Mouse (Mus musculus) neural tube, embryonic 14.5 days (tissue): ENCODE results near the gene Gm17455. TPM values are rescaled to one million over a fixed set of nuclear protein-coding genes. Genes with fewer than 3 reads are reported as not detected.

Experiments used
- ATAC-seq: fragments of 200-750 bp; cut with Nextera tagmentation; 2 replicates; pipeline ENCODE4 v1.8.0; 2017; ENCODE audit warnings: low read depth, mild to moderate bottlenecking, moderate TSS enrichment, moderate library complexity
- H3K27ac ChIP-seq: fragments of 300-500 bp; sonication (generic); 2 replicates; pipeline ENCODE4 v1.5.1; 2014; ENCODE audit warnings: low read depth, mild to moderate bottlenecking, control low read depth, low read length, moderate library complexity, mixed read lengths
- H3K27me3 ChIP-seq: fragments of 300-500 bp; sonication (generic); 2 replicates; pipeline ENCODE4 v1.6.1; 2014; ENCODE audit warnings: low read length; ENCODE audit not compliant: control insufficient read depth, insufficient read depth
- H3K36me3 ChIP-seq: fragments of 300-500 bp; sonication (generic); 2 replicates; pipeline ENCODE4 v1.6.1; 2014; ENCODE audit warnings: low read length, mixed read lengths; ENCODE audit not compliant: control insufficient read depth, insufficient read depth
- H3K4me1 ChIP-seq: fragments of 300-500 bp; sonication (generic); 2 replicates; pipeline ENCODE4 v1.6.1; 2014; ENCODE audit warnings: low read length; ENCODE audit not compliant: control insufficient read depth, insufficient read depth
- H3K4me2 ChIP-seq: fragments of 300-500 bp; sonication (generic); 2 replicates; pipeline ENCODE4 v1.6.1; 2014; ENCODE audit warnings: mild to moderate bottlenecking, low read depth, low read length, control low read depth
- H3K4me3 ChIP-seq: fragments of 300-500 bp; sonication (generic); 2 replicates; pipeline ENCODE4 v1.5.1; 2014; ENCODE audit warnings: low read depth, low read length, control low read depth, mixed read lengths
- H3K9ac ChIP-seq: fragments of 300-500 bp; sonication (generic); replicated peaks from 2 replicates; pipeline ENCODE4 v1.6.1; 2014; ENCODE audit warnings: low read depth, mild to moderate bottlenecking, control low read depth, low read length, mixed read lengths
- H3K9me3 ChIP-seq: fragments of 300-500 bp; sonication (generic); 2 replicates; pipeline ENCODE4 v1.6.1; 2016; ENCODE audit warnings: low read length; ENCODE audit not compliant: control insufficient read depth
- WGBS: fragments of 180-500 bp; shearing (Covaris S2); extraction: QIAGEN DNeasy Blood & Tissue Kit; methylation state at CpG from one replicate; pipeline ENCODE4 v1.1.7; 2014; 5-methylcytosine and 5-hydroxymethylcytosine counted together
- polyA plus RNA-seq: library from polyadenylated mRNA; unstranded; fragments of >200 nt; fragmentation: Nextera tagmentation; extraction: Ambion mirVana; gene quantifications from 2 replicates; pipeline ENCODE4 v1.2.1, GENCODE M21; 2014

The Gm17455 gene
- polyA plus RNA-seq, 1 experiment from 2014 or later, result 17.7 TPM

DNA sequence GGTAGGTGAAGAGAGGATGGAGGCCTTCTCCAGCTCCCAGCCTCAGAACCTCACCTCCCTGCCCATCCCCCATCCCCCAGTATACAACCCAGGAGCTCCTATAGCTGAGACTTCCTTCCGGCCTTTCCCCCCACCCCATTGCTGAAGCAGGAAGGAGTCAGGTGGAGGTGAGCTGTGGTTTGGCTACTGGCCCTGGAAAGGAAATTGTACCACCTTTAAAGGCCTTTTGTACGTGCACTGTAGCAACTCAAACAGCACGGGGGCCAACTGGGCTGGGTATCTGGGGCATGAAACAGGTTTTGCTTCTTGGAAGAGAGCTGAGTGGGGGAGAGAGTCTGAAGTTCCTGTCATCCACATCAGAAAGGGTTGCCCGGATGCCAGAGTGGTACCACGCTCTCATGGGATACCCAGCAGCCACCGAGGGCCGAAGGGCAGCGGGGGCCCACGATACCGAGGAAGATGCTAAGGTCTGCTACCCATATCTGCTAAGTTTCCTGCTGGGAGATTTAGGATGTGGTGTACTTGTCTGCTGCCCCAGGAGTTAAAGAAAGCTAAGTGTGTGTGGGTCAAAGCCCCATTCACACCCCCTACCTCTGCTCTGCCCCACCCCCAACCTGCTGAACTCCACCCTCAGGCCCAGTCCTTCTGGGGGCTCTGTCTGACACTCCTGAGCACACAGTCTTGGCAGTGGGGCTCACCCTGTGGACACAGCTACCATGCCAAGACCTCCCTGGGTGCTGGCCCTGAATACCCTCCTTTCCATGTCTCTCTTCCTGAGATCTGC, 18.2 kb upstream of the Gm17455 start:
- ATAC-seq, result no peak
- Histone ChIP-seq H3K4me3 (no peak overlapping the region), H3K9ac (no peak overlapping the region), H3K27ac (no peak overlapping the region), H3K4me1 (no peaks in the 10 kb centered on the region), H3K36me3 (no peaks in the 10 kb centered on the region), H3K27me3 (no peaks in the 10 kb centered on the region), H3K9me3 (no peaks in the 10 kb centered on the region), H3K4me2 (no peak overlapping the region)
- 79% methylated on average over 10 of the region's 10 CpGs for WGBS

GRCm38 (mm10) chr10:60388332-60388731, 11.2 kb upstream of the Gm17455 start:
- WGBS, result 95% methylated on average over 2 of the region's 2 CpGs
- no peaks in the 10 kb centered on the region for H3K36me3 ChIP-seq
- ATAC-seq, result no peak

DNA sequence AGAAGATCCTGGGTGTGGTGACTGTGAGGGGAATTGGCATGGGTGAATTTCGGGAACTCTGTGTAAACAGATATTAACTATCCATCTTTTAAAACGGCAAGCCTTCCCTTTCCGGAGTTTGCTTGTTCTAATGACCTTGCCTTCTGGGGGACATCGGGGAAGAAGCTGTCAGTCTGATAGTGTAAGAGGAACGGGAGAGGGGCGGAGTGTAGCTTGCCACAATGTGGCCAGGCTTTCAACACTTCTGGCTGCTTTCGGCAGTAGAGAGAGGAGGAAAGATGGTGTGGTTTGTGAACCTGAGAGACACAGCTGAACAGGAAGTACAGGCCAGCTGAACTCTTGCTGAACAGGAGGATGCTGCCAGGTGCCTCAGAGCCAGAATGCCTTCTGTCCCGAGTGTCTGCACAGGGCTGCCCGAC, 10.1 kb upstream of the Gm17455 start:
- H3K4me3 ChIP-seq, result no peak overlapping the region
- no peak overlapping the region for H3K9ac ChIP-seq
- H3K36me3 ChIP-seq, result no peaks in the 10 kb centered on the region
- no peak for ATAC-seq
- H3K4me1 ChIP-seq, result no peaks in the 10 kb centered on the region
- no peak overlapping the region for H3K4me2 ChIP-seq
- no peaks in the 10 kb centered on the region for H3K27me3 ChIP-seq
- no peaks in the 10 kb centered on the region for H3K9me3 ChIP-seq
- 54% methylated on average over 9 of the region's 9 CpGs for WGBS
- H3K27ac ChIP-seq, result no peak overlapping the region

More at GRCm38 (mm10) chr10:60388332-60388731, 11.2 kb upstream of the Gm17455 start:
- no peak overlapping the region for H3K4me3 ChIP-seq
- H3K4me2 ChIP-seq, result no peak overlapping the region
- H3K27ac ChIP-seq, result no peak overlapping the region
- no peaks in the 10 kb centered on the region for H3K9me3 ChIP-seq
- no peak overlapping the region for H3K9ac ChIP-seq
- H3K27me3 ChIP-seq, result no peaks in the 10 kb centered on the region
- no peaks in the 10 kb centered on the region for H3K4me1 ChIP-seq

DNA sequence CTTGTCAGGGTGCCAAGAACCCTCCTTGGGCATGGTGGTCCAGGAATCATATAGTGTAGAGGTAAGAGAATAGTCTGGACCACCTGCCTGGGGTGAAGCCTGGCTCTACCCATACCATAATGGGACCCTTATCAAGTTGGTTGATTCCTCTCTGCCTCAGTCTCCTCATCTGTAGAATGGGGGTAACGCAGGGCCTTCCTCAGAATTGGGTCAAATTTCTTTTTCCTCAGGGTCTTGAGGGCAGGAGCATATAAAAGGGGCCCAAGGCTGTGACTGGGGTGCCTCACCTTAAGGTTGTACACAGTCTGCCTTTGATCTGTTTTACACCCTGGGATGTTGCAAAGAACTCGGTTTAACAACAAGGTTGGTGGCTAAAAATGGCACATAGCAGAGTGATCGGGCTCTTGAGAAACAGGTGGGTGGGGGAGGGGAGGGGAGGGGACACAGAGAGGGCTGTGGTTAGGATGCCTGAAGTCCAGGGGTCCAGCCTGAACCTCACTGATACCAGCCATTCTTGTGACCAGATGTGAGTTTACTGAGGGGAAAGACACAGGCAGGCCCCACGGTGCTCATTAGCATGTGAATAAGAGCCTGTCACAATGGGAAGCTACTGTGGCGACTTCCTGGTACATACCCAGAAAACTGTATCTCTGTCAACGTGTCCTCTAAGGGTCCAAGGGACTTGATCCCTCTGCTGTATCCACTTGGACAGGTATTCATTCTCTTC, 9.2 kb upstream of the Gm17455 start:
- no peak for ATAC-seq
- Histone ChIP-seq H3K27me3 (no peaks in the 10 kb centered on the region), H3K9ac (no peak overlapping the region), H3K4me3 (no peak overlapping the region), H3K4me2 (no peak overlapping the region), H3K27ac (no peak overlapping the region), H3K9me3 (no peaks in the 10 kb centered on the region), H3K36me3 (no peaks in the 10 kb centered on the region), H3K4me1 (no peaks in the 10 kb centered on the region)
- 29% methylated on average over 6 of the region's 6 CpGs for WGBS

GRCm38 (mm10) chr10:60390904-60391420, 8.6 kb upstream of the Gm17455 start:
- no peak overlapping the region for H3K9ac ChIP-seq
- no peaks in the 10 kb centered on the region for H3K4me1 ChIP-seq
- 60% methylated on average over 5 of the region's 5 CpGs for WGBS
- no peak for ATAC-seq
- no peak overlapping the region for H3K4me3 ChIP-seq
- no peaks in the 10 kb centered on the region for H3K27me3 ChIP-seq
- no peak overlapping the region for H3K27ac ChIP-seq
- H3K4me2 ChIP-seq, result no peak overlapping the region
- H3K36me3 ChIP-seq, result no peaks in the 10 kb centered on the region
- no peaks in the 10 kb centered on the region for H3K9me3 ChIP-seq

DNA sequence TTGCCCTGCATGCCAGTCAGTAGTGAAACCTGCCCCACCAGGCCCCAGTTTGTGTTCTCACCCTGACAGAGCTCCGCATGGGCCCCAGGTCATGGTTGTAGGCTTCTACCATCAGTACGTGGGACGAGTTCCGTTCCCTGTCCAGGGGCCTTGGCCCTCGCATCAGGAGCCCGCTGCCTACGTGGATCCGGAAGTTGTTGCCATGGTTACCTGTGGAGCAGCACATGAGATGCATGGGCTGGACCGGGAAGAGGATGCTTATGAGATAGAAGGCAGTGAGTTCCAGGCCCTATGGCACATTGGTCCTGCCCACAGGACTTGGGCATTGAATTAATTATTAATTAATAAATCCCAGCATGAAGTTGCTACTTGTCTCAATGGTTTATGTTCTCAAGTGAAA, 7.9 kb upstream of the Gm17455 start:
- Histone ChIP-seq H3K36me3 (no peaks in the 10 kb centered on the region), H3K27ac (no peak overlapping the region), H3K27me3 (no peaks in the 10 kb centered on the region), H3K4me3 (no peak overlapping the region), H3K4me2 (no peak overlapping the region), H3K9me3 (no peaks in the 10 kb centered on the region), H3K9ac (no peak overlapping the region), H3K4me1 (no peaks in the 10 kb centered on the region)
- 84% methylated on average over 9 of the region's 9 CpGs for WGBS
- ATAC-seq, result no peak

DNA sequence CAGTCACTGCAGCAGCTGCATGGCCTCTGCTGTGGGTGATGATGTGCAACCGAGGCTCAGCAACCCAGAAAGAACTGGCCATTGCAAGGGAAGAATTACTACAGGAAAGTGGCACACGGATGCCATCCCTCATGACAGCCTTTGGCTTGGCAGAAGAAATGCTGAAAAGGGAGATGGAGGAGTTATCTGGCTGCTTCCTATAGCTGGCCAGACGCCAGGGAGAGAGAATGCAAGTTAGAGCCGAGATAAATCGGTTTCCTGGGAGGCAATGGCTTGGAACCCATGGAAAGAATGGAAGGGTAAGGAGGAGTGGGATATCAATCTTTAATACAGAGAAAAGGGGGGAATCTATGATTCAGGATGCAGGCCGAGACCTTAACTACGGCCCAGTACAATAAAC, 4.6 kb upstream of the Gm17455 start:
- no peak overlapping the region for H3K27ac ChIP-seq
- no peak overlapping the region for H3K9ac ChIP-seq
- no peaks in the 10 kb centered on the region for H3K4me1 ChIP-seq

DNA sequence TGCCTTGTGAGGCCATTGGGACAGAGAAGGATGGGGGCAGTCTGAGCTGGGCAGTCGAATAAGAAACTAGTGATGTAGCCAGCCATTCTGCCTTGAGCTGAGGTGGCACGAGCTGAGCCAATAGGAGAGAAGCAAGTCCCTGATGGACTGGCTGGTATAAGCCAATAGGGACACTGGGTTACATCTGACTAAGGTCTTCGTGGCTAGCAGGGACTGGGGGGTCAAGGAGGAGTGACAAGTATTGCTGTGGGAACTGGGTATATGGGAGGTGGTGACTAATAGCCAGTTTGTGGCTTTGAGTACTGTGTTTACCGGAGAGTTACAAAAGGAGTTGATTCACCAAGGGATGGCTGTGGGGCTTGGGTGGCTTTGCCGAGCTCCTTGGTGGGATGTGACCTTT, 3.9 kb upstream of the Gm17455 start:
- ATAC-seq, result no peak
- Histone ChIP-seq H3K27ac (no peak overlapping the region), H3K9ac (no peak overlapping the region), H3K36me3 (no peaks in the 10 kb centered on the region), H3K4me1 (no peaks in the 10 kb centered on the region), H3K9me3 (no peaks in the 10 kb centered on the region), H3K27me3 (no peaks in the 10 kb centered on the region), H3K4me2 (no peak overlapping the region), H3K4me3 (no peak overlapping the region)
- 70% methylated on average over 5 of the region's 5 CpGs for WGBS

More for the DNA sequence above, 4.6 kb upstream of the Gm17455 start:
- Histone ChIP-seq H3K36me3 (no peaks in the 10 kb centered on the region), H3K4me3 (no peak overlapping the region), H3K4me2 (no peak overlapping the region), H3K9me3 (no peaks in the 10 kb centered on the region), H3K27me3 (no peaks in the 10 kb centered on the region)
- 53% methylated on average over 7 of the region's 7 CpGs for WGBS
- ATAC-seq, result no peak
